Mouse (Mus musculus): Measurements from ENCODE around the gene Hoxb5. TPM values are rescaled to one million over a fixed set of nuclear protein-coding genes. Genes with fewer than 3 reads are reported as not detected.

Hoxb5 gene
- polyA plus RNA-seq, 1 experiment from 2014 or later, result 5.5 TPM

- no peak for DNase-seq (ENCODE audit: low spot score)
- peak overlapping the region; percentile 85 for H3K27ac ChIP-seq
- 12% methylated on average over 8 of the region's 8 CpGs for WGBS
- H3K9me3 ChIP-seq (replicated peaks), result no peaks in the 10 kb centered on the region
- H3K4me3 ChIP-seq, result peak overlapping the region; percentile 40
- H3K4me1 ChIP-seq, result peaks cover 98% of the 10 kb centered on the region
- peaks cover 99% of the 10 kb centered on the region for H3K27me3 ChIP-seq (ENCODE audit: low read depth, poor library complexity, severe bottlenecking)
- no peaks in the 10 kb centered on the region for H3K36me3 ChIP-seq
These were observed 21.8 kb downstream of the Hoxb5 start for GRCm38 (mm10) chr11:96324965-96325364.

GRCm38 (mm10) chr11:96325747-96326212, 22.6 kb downstream of the Hoxb5 start:
- Histone ChIP-seq H3K4me1 (peaks cover 98% of the 10 kb centered on the region), H3K27ac (peak overlapping the region; percentile 85), H3K36me3 (no peaks in the 10 kb centered on the region), H3K27me3 (ENCODE audit: low read depth, poor library complexity, severe bottlenecking) (peaks cover 99% of the 10 kb centered on the region), H3K9me3 (replicated peaks) (no peaks in the 10 kb centered on the region), H3K4me3 (peak overlapping the region; percentile 40)
- 4% methylated on average over 22 of the region's 22 CpGs for WGBS
- peak; percentile 79 for DNase-seq (ENCODE audit: low spot score)

- Histone ChIP-seq H3K27ac (peak overlapping the region; percentile 85), H3K36me3 (no peaks in the 10 kb centered on the region), H3K27me3 (ENCODE audit: low read depth, poor library complexity, severe bottlenecking) (peaks cover 100% of the 10 kb centered on the region), H3K9me3 (replicated peaks) (no peaks in the 10 kb centered on the region), H3K4me3 (peak overlapping the region; percentile 40), H3K4me1 (peaks cover 98% of the 10 kb centered on the region)
- peak; percentile 55 for DNase-seq (ENCODE audit: low spot score)
- WGBS, result 5% methylated on average over 12 of the region's 12 CpGs
These were observed 23.6 kb downstream of the Hoxb5 start for GRCm38 (mm10) chr11:96326705-96327104.

- DNase-seq (ENCODE audit: low spot score), result no peak
- peaks cover 98% of the 10 kb centered on the region for H3K4me1 ChIP-seq
- H3K27me3 ChIP-seq (ENCODE audit: low read depth, poor library complexity, severe bottlenecking), result peaks cover 100% of the 10 kb centered on the region
- H3K36me3 ChIP-seq, result no peaks in the 10 kb centered on the region
- WGBS, result 10% methylated on average over 7 of the region's 7 CpGs
- H3K9me3 ChIP-seq (replicated peaks), result no peaks in the 10 kb centered on the region
- H3K4me3 ChIP-seq, result peak overlapping the region; percentile 40
- H3K27ac ChIP-seq, result peak overlapping the region; percentile 85
These were observed 24.0 kb downstream of the Hoxb5 start for GRCm38 (mm10) chr11:96327122-96327521.

GRCm38 (mm10) chr11:96327750-96328149, 24.6 kb downstream of the Hoxb5 start:
- peak; percentile 45 for DNase-seq (ENCODE audit: low spot score)
- Histone ChIP-seq H3K27ac (peak overlapping the region; percentile 85; the same call in 1 of the 2 replicates), H3K27me3 (ENCODE audit: low read depth, poor library complexity, severe bottlenecking) (peaks cover 100% of the 10 kb centered on the region), H3K36me3 (no peaks in the 10 kb centered on the region), H3K9me3 (replicated peaks) (no peaks in the 10 kb centered on the region), H3K4me1 (peaks cover 98% of the 10 kb centered on the region), H3K4me3 (peak overlapping the region; percentile 19; the same call in 1 of the 2 replicates)
- WGBS, result 12% methylated on average over 5 of the region's 5 CpGs

- Histone ChIP-seq H3K9me3 (replicated peaks) (no peaks in the 10 kb centered on the region), H3K27me3 (ENCODE audit: low read depth, poor library complexity, severe bottlenecking) (peaks cover 100% of the 10 kb centered on the region), H3K36me3 (no peaks in the 10 kb centered on the region), H3K4me1 (peaks cover 98% of the 10 kb centered on the region), H3K4me3 (peak overlapping the region; percentile 19; the same call in 1 of the 2 replicates), H3K27ac (0 out of 2 replicates have a peak overlapping the region, but pooled peaks have one; percentile 19)
- 12% methylated on average over 8 of the region's 8 CpGs for WGBS
- peak; percentile 52 for DNase-seq (ENCODE audit: low spot score)
These were observed 25.5 kb downstream of the Hoxb5 start for GRCm38 (mm10) chr11:96328605-96329004.

- peak overlapping the region; percentile 65 for H3K4me3 ChIP-seq
- peak overlapping the region; percentile 95 for H3K27ac ChIP-seq
- H3K4me1 ChIP-seq, result peaks cover 98% of the 10 kb centered on the region
- WGBS, result under 1% methylated on average over 8 of the region's 8 CpGs
- peak; percentile 55 for DNase-seq (ENCODE audit: low spot score)
- peaks cover 100% of the 10 kb centered on the region for H3K27me3 ChIP-seq (ENCODE audit: low read depth, poor library complexity, severe bottlenecking)
- no peaks in the 10 kb centered on the region for H3K36me3 ChIP-seq
- H3K9me3 ChIP-seq (replicated peaks), result no peaks in the 10 kb centered on the region
These were observed 29.0 kb downstream of the Hoxb5 start for GRCm38 (mm10) chr11:96332105-96332504.

- H3K27me3 ChIP-seq (ENCODE audit: low read depth, poor library complexity, severe bottlenecking), result peaks cover 100% of the 10 kb centered on the region
- H3K9me3 ChIP-seq (replicated peaks), result no peaks in the 10 kb centered on the region
- 1% methylated on average over 35 of the region's 35 CpGs for WGBS
- H3K4me3 ChIP-seq, result peak overlapping the region; percentile 65
- DNase-seq (ENCODE audit: low spot score), result peak; percentile 85
- H3K4me1 ChIP-seq, result peaks cover 98% of the 10 kb centered on the region
- peak overlapping the region; percentile 95 for H3K27ac ChIP-seq
- H3K36me3 ChIP-seq, result no peaks in the 10 kb centered on the region
These were observed 29.5 kb downstream of the Hoxb5 start for GRCm38 (mm10) chr11:96332618-96333032.

- Histone ChIP-seq H3K9me3 (replicated peaks) (no peaks in the 10 kb centered on the region), H3K4me1 (peaks cover 98% of the 10 kb centered on the region), H3K36me3 (no peaks in the 10 kb centered on the region), H3K27me3 (ENCODE audit: low read depth, poor library complexity, severe bottlenecking) (peaks cover 100% of the 10 kb centered on the region), H3K4me3 (peak overlapping the region; percentile 65), H3K27ac (peak overlapping the region; percentile 95)
- WGBS, result 3% methylated on average over 17 of the region's 17 CpGs
- DNase-seq (ENCODE audit: low spot score), result no peak
These were observed 30.3 kb downstream of the Hoxb5 start for GRCm38 (mm10) chr11:96333241-96334001.

GRCm38 (mm10) chr11:96334002-96334364, 30.8 kb downstream of the Hoxb5 start:
- peaks cover 100% of the 10 kb centered on the region for H3K27me3 ChIP-seq (ENCODE audit: low read depth, poor library complexity, severe bottlenecking)
- H3K4me1 ChIP-seq, result peaks cover 97% of the 10 kb centered on the region
- no peaks in the 10 kb centered on the region for H3K9me3 ChIP-seq (replicated peaks)
- 12% methylated on average over 2 of the region's 2 CpGs for WGBS
- H3K4me3 ChIP-seq, result peak overlapping the region; percentile 65
- H3K36me3 ChIP-seq, result no peaks in the 10 kb centered on the region
- no peak for DNase-seq (ENCODE audit: low spot score)
- H3K27ac ChIP-seq, result peak overlapping the region; percentile 95

- no peaks in the 10 kb centered on the region for H3K9me3 ChIP-seq (replicated peaks)
- 42% methylated on average over 3 of the region's 3 CpGs for WGBS
- H3K27me3 ChIP-seq (ENCODE audit: low read depth, poor library complexity, severe bottlenecking), result peaks cover 100% of the 10 kb centered on the region
- H3K27ac ChIP-seq, result peak overlapping the region; percentile 42; the same call in 1 of the 2 replicates
- DNase-seq (ENCODE audit: low spot score), result no peak
- H3K36me3 ChIP-seq, result no peaks in the 10 kb centered on the region
- H3K4me1 ChIP-seq, result peaks cover 97% of the 10 kb centered on the region
- peak overlapping the region; percentile 65 for H3K4me3 ChIP-seq
These were observed 31.9 kb downstream of the Hoxb5 start for GRCm38 (mm10) chr11:96334998-96335397.

- DNase-seq (ENCODE audit: low spot score), result no peak
- Histone ChIP-seq H3K27me3 (ENCODE audit: low read depth, poor library complexity, severe bottlenecking) (peaks cover 100% of the 10 kb centered on the region), H3K36me3 (no peaks in the 10 kb centered on the region), H3K4me1 (peaks cover 99% of the 10 kb centered on the region), H3K9me3 (replicated peaks) (no peaks in the 10 kb centered on the region), H3K27ac (0 out of 2 replicates have a peak overlapping the region, but pooled peaks have one; percentile 53), H3K4me3 (peak overlapping the region; percentile 1; the same call in 1 of the 2 replicates)
- WGBS, result 2% methylated on average over 2 of the region's 2 CpGs
These were observed 33.5 kb downstream of the Hoxb5 start for GRCm38 (mm10) chr11:96336597-96336996.

GRCm38 (mm10) chr11:96337026-96337425, 33.9 kb downstream of the Hoxb5 start:
- WGBS, result 14% methylated on average over 6 of the region's 6 CpGs
- no peak for DNase-seq (ENCODE audit: low spot score)

More at GRCm38 (mm10) chr11:96337026-96337425, 33.9 kb downstream of the Hoxb5 start:
- no peaks in the 10 kb centered on the region for H3K9me3 ChIP-seq (replicated peaks)
- H3K27me3 ChIP-seq (ENCODE audit: low read depth, poor library complexity, severe bottlenecking), result peaks cover 100% of the 10 kb centered on the region
- H3K4me3 ChIP-seq, result peak overlapping the region; percentile 1; the same call in 1 of the 2 replicates
- no peak overlapping the region for H3K27ac ChIP-seq
- H3K4me1 ChIP-seq, result peaks cover 99% of the 10 kb centered on the region
- H3K36me3 ChIP-seq, result no peaks in the 10 kb centered on the region

Data from limb, embryonic 10.5 days (tissue).